Mouse (Mus musculus): ENCODE data around the gene Zfp667. TPM values are rescaled to one million over a fixed set of nuclear protein-coding genes. Genes with fewer than 3 reads are reported as not detected.

Zfp667 gene
- total and polyA plus RNA-seq, 3 experiments, result 3.9 to 5.3 TPM; not detected in 1

GRCm38 (mm10) chr7:6284442-6285012, 1.9 kb upstream of the Zfp667 start (continued):
- TF ChIP-seq MYC (IDR thresholded peaks at IDR 0.05; ENCODE audit: low read depth, low read length) (no peak), POLR2AphosphoS2 (IDR thresholded peaks at IDR 0.05; ENCODE audit: low read length) (peak; percentile 43; the same call in 1 of the 2 replicates), ELF1 (IDR thresholded peaks at IDR 0.05; ENCODE audit: low read depth, low read length) (no peak)

GRCm38 (mm10) chr7:6285366-6285765, 1.0 kb upstream of the Zfp667 start:
- Histone ChIP-seq H3K9ac (ENCODE audit: control insufficient read depth, low read depth, low read length, poor library complexity, severe bottlenecking) (peak overlapping the region; percentile 86), H3K4me3 (ENCODE audit: control insufficient read depth in 1 of 2, insufficient read depth in 1 of 2, low read depth in 2 of 2, low read length in 2 of 2) (peak overlapping the region; percentile 88 to 89), H3K4me1 (ENCODE audit: control insufficient read depth in 1 of 2, insufficient read depth in 2 of 2, low read length in 2 of 2) (peaks cover 8 to 22% of the 10 kb centered on the region in 2 experiments), H3K36me3 (ENCODE audit: control insufficient read depth in 1 of 2, insufficient read depth in 2 of 2, low read length in 2 of 2) (peaks cover 0 to 7% of the 10 kb centered on the region in 2 experiments; a peak in 2 of 4 replicates), H3K27ac (ENCODE audit: control insufficient read depth, low read depth, low read length) (peak overlapping the region; percentile 93), H3K9me3 (replicated peaks; ENCODE audit: insufficient read depth, low read length) (no peaks in the 10 kb centered on the region), H3K27me3 (ENCODE audit: control insufficient read depth in 1 of 2, insufficient read depth in 2 of 2, low read length in 2 of 2) (no peaks in the 10 kb centered on the region), H3K79me2 (ENCODE audit: control insufficient read depth, insufficient read depth, low read length, poor library complexity) (peaks cover 6% of the 10 kb centered on the region)
- DNase-seq (ENCODE audit: low read depth, low spot score), result peak; percentile 87
- TF ChIP-seq MYC (IDR thresholded peaks at IDR 0.05; ENCODE audit: low read depth, low read length) (no peak), SMC3 (IDR thresholded peaks at IDR 0.05; ENCODE audit: low read depth, low read length) (no peak), USF1 (IDR thresholded peaks at IDR 0.05; ENCODE audit: low read depth, low read length) (peak; percentile 65), MAFK (IDR thresholded peaks at IDR 0.05; ENCODE audit: borderline replicate concordance, low read depth, low read length) (no peak), ETS1 (IDR thresholded peaks at IDR 0.05; ENCODE audit: low read depth, low read length) (peak; percentile 81; the same call in 1 of the 2 replicates), ZKSCAN1 (IDR thresholded peaks at IDR 0.05; ENCODE audit: low read depth, low read length) (no peak), TCF12 (IDR thresholded peaks at IDR 0.05; ENCODE audit: low read depth, low read length) (no peak), POLR2AphosphoS2 (IDR thresholded peaks at IDR 0.05; ENCODE audit: low read length) (no peak), MAZ (IDR thresholded peaks at IDR 0.05; ENCODE audit: low read depth, low read length) (no peak), UBTF (IDR thresholded peaks at IDR 0.05; ENCODE audit: borderline replicate concordance, insufficient read depth, low read depth, low read length) (no peak), CHD2 (IDR thresholded peaks at IDR 0.05; ENCODE audit: low read length) (no peak), MYB (IDR thresholded peaks at IDR 0.05; ENCODE audit: low read depth, low read length) (0 out of 2 replicates have a peak, but pooled peaks have one; percentile 27), JUND (IDR thresholded peaks at IDR 0.05; ENCODE audit: low read depth, low read length) (no peak), ZMIZ1 (IDR thresholded peaks at IDR 0.05; ENCODE audit: low read depth, low read length) (no peak; the same call in 1 of the 2 replicates), CHD1 (IDR thresholded peaks at IDR 0.05; ENCODE audit: low read depth, low read length) (no peak), SIN3A (IDR thresholded peaks at IDR 0.05; ENCODE audit: low read length) (peak; percentile 60), CTCF (IDR thresholded peaks at IDR 0.05 in 2 of 3, conservative IDR thresholded peaks at IDR 0.05 in 1 of 3; ENCODE audit: control insufficient read depth in 1 of 3, insufficient read depth in 1 of 3, low read depth in 2 of 3, low read length in 3 of 3, poor library complexity in 1 of 3, severe bottlenecking in 1 of 3) (no peak), MXI1 (IDR thresholded peaks at IDR 0.05; ENCODE audit: low read depth, low read length) (peak; percentile 55), E2F4 (IDR thresholded peaks at IDR 0.05; ENCODE audit: borderline replicate concordance, low read depth, low read length) (no peak), BHLHE40 (IDR thresholded peaks at IDR 0.05; ENCODE audit: borderline replicate concordance, low read depth, low read length) (no peak), HCFC1 (IDR thresholded peaks at IDR 0.05; ENCODE audit: low read depth, low read length) (peak; percentile 68), ZNF384 (IDR thresholded peaks at IDR 0.05; ENCODE audit: low read depth, low read length) (no peak), MAX (IDR thresholded peaks at IDR 0.05; ENCODE audit: low read length) (no peak; the same call in 1 of the 2 replicates), GATA1 (IDR thresholded peaks at IDR 0.05; ENCODE audit: low read depth, low read length) (no peak), TBP (IDR thresholded peaks at IDR 0.05; ENCODE audit: low read depth, low read length) (peak; percentile 82), NELFE (IDR thresholded peaks at IDR 0.05; ENCODE audit: low read depth, low read length) (no peak; the same call in none of the 2 replicates), KAT2A (conservative IDR thresholded peaks at IDR 0.05; ENCODE audit: low read depth, low read length) (no peak), EP300 (IDR thresholded peaks at IDR 0.05; ENCODE audit: low read depth in 1 of 2, low read length in 2 of 2) (0 out of 4 replicates have a peak, but pooled peaks of 1 of the 2 experiments have one; percentile 14), ZC3H11A (IDR thresholded peaks at IDR 0.05; ENCODE audit: low read depth, low read length) (no peak), USF2 (IDR thresholded peaks at IDR 0.05; ENCODE audit: borderline replicate concordance in 1 of 2, insufficient read depth in 1 of 2, low read depth in 1 of 2, low read length in 2 of 2) (no peak), GABPA (IDR thresholded peaks at IDR 0.05; ENCODE audit: low read depth, low read length) (no peak), ELF1 (IDR thresholded peaks at IDR 0.05; ENCODE audit: low read depth, low read length) (0 out of 2 replicates have a peak, but pooled peaks have one; percentile 24), POLR2AphosphoS5 (IDR thresholded peaks at IDR 0.05; ENCODE audit: borderline replicate concordance, low read depth, low read length) (no peak), TAL1 (IDR thresholded peaks at IDR 0.05; ENCODE audit: low read length) (no peak)

Data from MEL (cell line).